Mouse (Mus musculus) heart, embryonic 11.5 days (tissue): Measurements from ENCODE around the gene Rnf126. TPM values are rescaled to one million over a fixed set of nuclear protein-coding genes. Genes with fewer than 3 reads are reported as not detected.

Experiments used
- ATAC-seq: fragments of 200-750 bp; cut with Nextera tagmentation; replicated peaks from 2 replicates; pipeline ENCODE4 v1.8.0; 2017; ENCODE audit warnings: moderate library complexity; ENCODE audit not compliant: insufficient number of reproducible peaks, low FRiP score, low TSS enrichment
- H3K27ac ChIP-seq: fragments of 300-500 bp; sonication (generic); 2 replicates; pipeline ENCODE4 v1.5.1; 2014; ENCODE audit warnings: mild to moderate bottlenecking, low read depth, low read length
- H3K27me3 ChIP-seq: fragments of 300-500 bp; sonication (generic); 2 replicates; pipeline ENCODE4 v1.6.1; 2014; ENCODE audit warnings: mild to moderate bottlenecking, low read length, mixed read lengths; ENCODE audit not compliant: control insufficient read depth, insufficient read depth
- H3K36me3 ChIP-seq: fragments of 300-500 bp; sonication (generic); 2 replicates; pipeline ENCODE4 v1.6.1; 2014; ENCODE audit warnings: mild to moderate bottlenecking, low read length, moderate library complexity, mixed read lengths; ENCODE audit not compliant: control insufficient read depth, insufficient read depth
- H3K4me1 ChIP-seq: fragments of 300-500 bp; sonication (generic); 2 replicates; pipeline ENCODE4 v1.6.1; 2014; ENCODE audit warnings: low read length; ENCODE audit not compliant: control insufficient read depth, insufficient read depth
- H3K4me2 ChIP-seq: fragments of 300-500 bp; sonication (generic); 2 replicates; pipeline ENCODE4 v1.6.1; 2014; ENCODE audit warnings: mild to moderate bottlenecking, moderate library complexity
- H3K4me3 ChIP-seq: fragments of 300-500 bp; sonication (generic); 2 replicates; pipeline ENCODE4 v1.5.1; 2014; ENCODE audit warnings: low read depth, low read length
- H3K9ac ChIP-seq: fragments of 300-500 bp; sonication (generic); 2 replicates; pipeline ENCODE4 v1.6.1; 2014; ENCODE audit warnings: mild to moderate bottlenecking, low read depth, low read length, moderate library complexity
- H3K9me3 ChIP-seq: fragments of 300-500 bp; sonication (generic); replicated peaks from 2 replicates; pipeline ENCODE4 v1.6.1; 2016; ENCODE audit warnings: low read length; ENCODE audit not compliant: control insufficient read depth
- WGBS: fragments of 180-500 bp; shearing (Covaris S2); extraction: QIAGEN DNeasy Blood & Tissue Kit; methylation state at CpG from one replicate; pipeline ENCODE4 v1.1.7; 2014; ENCODE audit not compliant: insufficient replicate concordance; 5-methylcytosine and 5-hydroxymethylcytosine counted together
- polyA plus RNA-seq: library from polyadenylated mRNA; unstranded; fragments of >200 nt; fragmentation: Nextera tagmentation; extraction: Ambion mirVana; gene quantifications from 2 replicates; pipeline ENCODE4 v1.2.1, GENCODE M21; 2014

Rnf126 gene
- polyA plus RNA-seq = 63.1 and 69.0 TPM in 2 replicates

DNA sequence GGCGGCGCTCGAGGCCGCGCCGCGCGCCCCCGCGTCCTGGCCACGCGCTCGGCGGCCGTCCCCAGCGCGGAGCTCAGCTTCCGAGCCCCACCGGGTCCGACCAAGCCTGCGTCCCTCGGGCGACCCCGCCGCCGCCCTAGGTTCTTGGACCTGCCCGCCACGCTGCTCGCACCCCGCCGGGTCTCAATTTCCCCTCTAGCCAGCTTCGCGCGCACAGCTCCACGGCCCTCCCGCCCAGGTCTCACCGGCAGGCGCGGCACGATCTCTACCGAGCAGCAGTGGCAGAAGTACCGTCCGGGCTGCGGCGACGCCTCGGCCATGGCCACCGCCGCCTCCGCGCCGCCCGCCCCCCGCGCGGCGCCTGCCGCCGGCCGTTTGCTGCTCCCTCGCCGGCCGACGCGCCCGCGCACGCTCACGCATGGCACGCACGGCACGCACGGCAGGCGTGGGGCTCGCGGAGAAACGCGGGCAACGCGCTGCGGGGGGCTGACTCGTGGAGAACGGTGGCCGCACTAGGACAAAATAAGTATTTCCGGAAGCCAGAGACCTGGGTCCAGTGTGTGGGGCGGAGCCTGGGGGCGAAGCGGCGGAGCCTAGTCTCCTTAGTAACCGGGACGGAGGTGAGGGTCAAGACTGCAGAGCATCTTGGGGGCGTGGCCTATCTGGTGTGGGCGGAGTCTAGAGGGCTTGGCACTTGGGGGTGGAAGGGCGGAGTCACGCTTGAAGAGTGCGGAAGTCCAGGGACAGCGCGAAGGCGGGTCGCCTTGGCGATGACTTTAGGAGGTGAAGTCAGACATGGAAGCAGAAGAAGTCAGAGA is at the start of gene Rnf126:
Gene Rnf126 (minus strand): TSS at position 445 of the 818 bp plus-strand sequence.
- WGBS = under 1% methylated on average over 92 of the region's 101 CpGs
- ATAC-seq = peak; percentile 92
- peak within 1 kb of the TSS; percentile 92 for H3K9ac ChIP-seq

DNA sequence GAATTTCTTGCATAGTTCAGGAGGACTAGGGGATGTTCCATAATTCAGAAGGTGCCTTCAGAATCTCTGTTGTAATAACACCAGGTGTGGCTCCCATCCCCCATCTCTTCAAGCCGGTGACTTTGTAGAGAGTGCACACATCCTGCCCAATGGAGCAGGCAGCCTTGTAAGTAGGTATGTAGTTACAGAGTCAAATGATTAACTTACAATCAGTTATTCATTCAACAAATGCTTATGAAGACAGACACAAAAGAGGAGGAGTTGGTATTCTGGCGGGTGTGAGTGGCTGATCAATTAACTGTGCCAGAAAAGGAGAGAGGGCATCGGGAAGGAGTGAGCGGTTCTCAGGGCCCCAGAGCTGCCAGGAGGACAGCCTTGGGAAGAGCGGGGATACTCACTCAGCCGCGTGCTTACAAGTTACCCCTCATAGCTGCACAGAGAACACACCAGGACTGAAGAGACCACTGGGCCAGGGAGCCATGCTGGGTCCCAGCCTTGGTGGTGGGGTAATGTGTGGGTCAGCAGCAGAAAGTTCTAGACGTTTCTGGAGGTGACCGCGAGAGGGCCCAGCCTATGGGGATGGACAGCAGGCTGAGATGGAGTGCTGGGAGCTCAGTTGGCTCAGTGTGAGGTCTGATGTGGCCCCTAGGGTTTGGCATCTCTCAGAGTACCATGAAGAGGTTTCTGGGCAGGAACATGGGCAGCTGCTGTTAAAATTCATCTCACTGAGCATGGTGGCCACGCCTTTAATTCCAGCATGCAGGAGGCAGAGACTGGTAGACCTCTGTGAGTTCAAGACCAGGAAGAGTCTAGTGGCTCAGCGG is 49.1 kb upstream of the Rnf126 start:
- H3K27me3 ChIP-seq = no peaks in the 10 kb centered on the region; the same call in 1 of the 2 replicates
- H3K4me2 ChIP-seq = no peak overlapping the region
- no peak overlapping the region for H3K4me3 ChIP-seq
- 0 out of 2 replicates have a peak, but pooled peaks cover 6% of the 10 kb centered on the region for H3K36me3 ChIP-seq
- no peak overlapping the region for H3K9ac ChIP-seq
- no peaks in the 10 kb centered on the region for H3K4me1 ChIP-seq
- H3K9me3 ChIP-seq = no peaks in the 10 kb centered on the region
- H3K27ac ChIP-seq = no peak overlapping the region
- WGBS = 82% methylated on average over 12 of the region's 12 CpGs
- no peak for ATAC-seq

More for the DNA sequence above, at the start of gene Rnf126:
- H3K27ac ChIP-seq = peak within 1 kb of the TSS; percentile 92
- H3K4me2 ChIP-seq = peak within 1 kb of the TSS; percentile 96
- H3K27me3 ChIP-seq = peaks cover 3% of the 10 kb centered on the region; the same call in 1 of the 2 replicates
- H3K9me3 ChIP-seq = no peaks in the 10 kb centered on the region
- peak within 1 kb of the TSS; percentile 92 for H3K4me3 ChIP-seq
- peaks cover 35% of the 10 kb centered on the region for H3K4me1 ChIP-seq
- H3K36me3 ChIP-seq = peaks cover 7% of the 10 kb centered on the region

DNA sequence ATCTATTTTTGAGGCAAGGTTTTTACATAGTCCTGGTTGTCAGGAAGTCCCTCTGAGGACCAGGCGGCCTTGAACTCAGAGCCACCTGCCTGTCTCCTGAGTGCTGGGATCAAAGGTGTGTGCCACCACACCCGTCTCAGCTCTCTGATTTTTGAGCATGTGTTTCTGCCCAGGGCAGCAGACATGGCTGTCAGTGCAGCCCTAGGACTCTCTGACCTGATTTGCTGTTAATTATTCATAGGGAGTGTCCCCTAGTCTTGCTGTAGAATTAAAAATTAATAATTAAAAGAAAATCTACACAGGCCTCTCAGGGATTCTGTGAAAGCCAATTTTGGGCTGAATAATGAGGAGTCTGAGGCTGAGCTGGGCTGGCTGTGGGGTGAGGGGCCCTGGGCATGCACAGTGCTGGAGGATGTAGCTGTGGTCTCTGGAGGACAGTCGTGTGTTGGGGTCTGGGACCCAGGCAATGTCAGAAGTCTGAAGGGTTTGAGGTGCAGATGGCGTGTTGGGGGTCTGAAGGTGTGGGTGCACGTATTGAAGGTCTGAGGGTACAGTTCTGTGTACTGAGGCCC is 47.6 kb upstream of the Rnf126 start:
- no peak for ATAC-seq
- Histone ChIP-seq H3K4me2 (no peak overlapping the region), H3K27me3 (no peaks in the 10 kb centered on the region; the same call in 1 of the 2 replicates), H3K4me3 (no peak overlapping the region), H3K9ac (no peak overlapping the region), H3K27ac (no peak overlapping the region), H3K4me1 (no peaks in the 10 kb centered on the region), H3K9me3 (no peaks in the 10 kb centered on the region), H3K36me3 (0 out of 2 replicates have a peak, but pooled peaks cover 6% of the 10 kb centered on the region)
- WGBS = 68% methylated on average over 5 of the region's 5 CpGs

DNA sequence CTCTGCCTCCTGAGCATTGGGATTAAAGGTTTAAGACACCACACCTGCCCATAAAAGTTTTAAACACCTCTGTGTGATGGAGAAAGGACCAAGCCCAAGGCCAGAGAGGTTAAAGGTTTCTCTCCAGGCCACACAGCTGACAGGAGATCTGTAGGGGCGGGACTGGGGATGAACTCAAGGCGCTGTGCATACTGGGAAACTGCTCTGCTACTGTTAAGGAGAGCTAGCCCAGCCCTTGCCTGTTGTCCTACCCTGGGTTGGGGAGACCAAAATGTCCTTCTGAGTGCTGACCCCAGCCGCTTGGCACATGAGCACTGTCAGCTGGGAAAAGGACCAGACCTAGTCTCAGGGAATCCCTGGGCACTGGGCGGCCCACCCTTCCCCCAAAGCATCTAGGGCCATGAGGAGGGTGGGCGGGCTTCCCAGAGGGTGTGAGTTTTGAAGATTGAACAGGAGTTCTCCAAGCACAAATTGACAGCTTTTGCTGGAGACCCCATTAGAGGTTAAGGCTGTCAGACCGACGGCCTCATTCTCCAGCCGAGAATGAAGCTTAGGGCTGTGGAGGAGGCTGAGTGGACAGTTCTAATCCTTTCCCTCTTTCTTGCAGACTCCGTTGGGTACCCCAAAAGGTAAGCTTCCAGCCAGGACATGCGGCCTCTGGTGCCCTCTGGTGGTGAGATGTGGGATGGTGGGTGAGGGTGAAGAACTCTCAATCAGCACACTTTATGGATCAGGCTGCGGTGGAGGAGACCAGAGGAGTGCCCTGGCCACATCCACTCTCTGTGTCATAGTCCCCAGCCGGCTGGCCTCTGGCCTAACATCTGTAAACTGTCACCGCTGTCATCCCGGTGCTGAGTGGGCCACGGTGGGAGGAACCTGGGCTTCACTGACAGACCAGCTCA is 45.2 kb upstream of the Rnf126 start:
- Histone ChIP-seq H3K9me3 (no peaks in the 10 kb centered on the region), H3K4me2 (no peak overlapping the region), H3K9ac (no peak overlapping the region), H3K36me3 (0 out of 2 replicates have a peak, but pooled peaks cover 6% of the 10 kb centered on the region), H3K27me3 (no peaks in the 10 kb centered on the region; the same call in 1 of the 2 replicates), H3K4me1 (no peaks in the 10 kb centered on the region; the same call in 1 of the 2 replicates), H3K27ac (no peak overlapping the region), H3K4me3 (no peak overlapping the region)
- 20% methylated on average over 15 of the region's 15 CpGs for WGBS
- ATAC-seq = no peak

DNA sequence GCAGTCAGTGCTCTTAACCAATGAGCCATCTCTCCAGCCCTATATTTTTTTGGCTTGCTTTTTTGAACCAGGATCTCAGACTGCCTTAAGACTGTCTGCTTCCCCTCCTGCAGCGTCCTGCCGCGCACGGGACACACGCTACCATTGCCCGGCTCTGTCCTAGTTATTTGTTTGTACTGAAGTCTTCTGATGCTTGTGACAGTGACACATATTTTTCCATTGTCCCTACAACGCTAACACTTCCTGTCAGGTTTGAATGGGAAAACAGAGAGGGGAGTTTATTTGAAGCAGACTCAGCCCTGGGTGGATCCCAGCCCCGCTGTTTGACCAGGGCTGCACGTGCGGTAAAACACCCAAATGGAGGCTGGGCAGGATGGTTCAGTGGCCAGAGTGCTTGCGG is 42.0 kb upstream of the Rnf126 start:
- H3K9me3 ChIP-seq = no peaks in the 10 kb centered on the region
- peaks cover 18% of the 10 kb centered on the region for H3K4me1 ChIP-seq
- H3K27me3 ChIP-seq = no peaks in the 10 kb centered on the region
- WGBS = 81% methylated on average over 11 of the region's 11 CpGs
- ATAC-seq = no peak
- no peak overlapping the region for H3K9ac ChIP-seq
- H3K4me2 ChIP-seq = peak overlapping the region; percentile 7; the same call in 1 of the 2 replicates
- no peaks in the 10 kb centered on the region for H3K36me3 ChIP-seq
- H3K27ac ChIP-seq = peak overlapping the region; percentile 74; the same call in 1 of the 2 replicates
- no peak overlapping the region for H3K4me3 ChIP-seq

DNA sequence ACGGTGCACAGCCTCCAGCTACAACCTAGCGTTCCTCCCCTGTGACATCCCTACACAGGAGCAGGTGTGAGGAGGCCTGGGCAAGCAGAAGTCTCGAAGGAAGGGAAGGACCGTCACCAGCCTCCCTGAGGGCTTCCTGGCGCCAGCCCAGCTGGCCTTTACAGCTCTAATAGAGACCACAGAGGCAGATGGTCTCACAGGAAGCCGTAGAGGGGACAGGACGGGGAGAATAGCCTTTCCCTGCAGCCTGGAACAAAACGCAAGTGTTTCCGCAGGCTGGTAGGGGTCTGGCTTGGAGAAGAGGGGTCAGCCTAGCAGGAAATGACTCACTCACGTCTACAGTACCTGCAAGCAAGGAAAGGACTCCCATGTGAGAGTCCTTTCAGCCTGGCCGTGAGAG is 41.1 kb upstream of the Rnf126 start:
- peaks cover 26% of the 10 kb centered on the region for H3K4me1 ChIP-seq
- ATAC-seq = no peak
- peak overlapping the region; percentile 46 for H3K4me2 ChIP-seq
- WGBS = 59% methylated on average over 11 of the region's 11 CpGs
- H3K9ac ChIP-seq = peak overlapping the region; percentile 59; the same call in 1 of the 2 replicates
- H3K9me3 ChIP-seq = no peaks in the 10 kb centered on the region
- 0 out of 2 replicates have a peak overlapping the region, but pooled peaks have one; percentile 16 for H3K4me3 ChIP-seq
- H3K27ac ChIP-seq = peak overlapping the region; percentile 74
- H3K36me3 ChIP-seq = no peaks in the 10 kb centered on the region
- no peaks in the 10 kb centered on the region for H3K27me3 ChIP-seq

DNA sequence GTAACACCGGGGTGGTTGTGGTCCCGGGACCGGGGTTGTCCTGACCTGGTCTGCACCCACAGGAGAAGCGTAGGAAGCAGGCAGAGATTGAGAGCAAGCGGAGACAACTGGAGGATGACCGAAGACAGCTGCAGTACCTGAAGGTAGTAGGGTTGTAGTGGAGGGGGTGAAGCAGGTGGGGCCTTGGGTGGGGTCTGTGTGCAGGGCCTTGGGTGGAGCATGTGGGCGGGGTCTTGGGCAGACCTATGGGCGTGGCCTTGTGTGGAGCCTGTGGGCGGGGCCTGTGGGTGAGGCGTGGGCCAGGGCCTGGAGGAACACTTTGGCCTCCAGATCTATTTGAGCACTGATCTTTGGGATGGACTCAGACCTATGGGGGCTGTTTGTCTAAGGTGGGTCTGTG is 40.2 kb upstream of the Rnf126 start:
- Histone ChIP-seq H3K4me3 (no peak overlapping the region), H3K4me2 (peak overlapping the region; percentile 48), H3K9ac (0 out of 2 replicates have a peak overlapping the region, but pooled peaks have one; percentile 46), H3K4me1 (peaks cover 34% of the 10 kb centered on the region), H3K27me3 (no peaks in the 10 kb centered on the region), H3K9me3 (no peaks in the 10 kb centered on the region), H3K36me3 (no peaks in the 10 kb centered on the region), H3K27ac (peak overlapping the region; percentile 74)
- ATAC-seq = no peak
- WGBS = 75% methylated on average over 10 of the region's 10 CpGs
